Mouse (Mus musculus): ENCODE results near the gene Tpp1.

Tpp1 gene

DNA sequence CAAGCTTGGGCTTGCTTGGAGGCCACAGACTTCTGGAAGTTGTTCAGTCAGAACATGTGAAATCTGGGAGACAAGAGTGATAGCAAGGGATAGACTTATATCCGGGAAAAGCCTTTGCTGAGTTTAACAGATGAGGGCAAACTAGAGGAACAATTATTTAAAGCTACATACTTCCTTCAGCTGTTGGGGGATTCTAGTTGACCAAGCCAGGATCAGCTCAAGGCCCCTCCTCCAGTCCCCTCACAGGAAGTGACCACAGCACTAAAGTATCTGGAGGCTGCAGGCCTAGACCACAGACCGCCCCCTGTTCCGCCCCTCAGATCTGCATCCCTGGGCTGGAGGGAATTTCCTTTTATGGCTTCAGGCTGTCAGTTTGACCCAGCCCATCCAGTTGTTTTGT, 13.1 kb downstream of the Tpp1 start:
- peak; percentile 55; the same call in 1 of the 2 replicates for TF ChIP-seq GATA4 (IDR thresholded peaks at IDR 0.05; ENCODE audit: insufficient replicate concordance, low read length)

DNA sequence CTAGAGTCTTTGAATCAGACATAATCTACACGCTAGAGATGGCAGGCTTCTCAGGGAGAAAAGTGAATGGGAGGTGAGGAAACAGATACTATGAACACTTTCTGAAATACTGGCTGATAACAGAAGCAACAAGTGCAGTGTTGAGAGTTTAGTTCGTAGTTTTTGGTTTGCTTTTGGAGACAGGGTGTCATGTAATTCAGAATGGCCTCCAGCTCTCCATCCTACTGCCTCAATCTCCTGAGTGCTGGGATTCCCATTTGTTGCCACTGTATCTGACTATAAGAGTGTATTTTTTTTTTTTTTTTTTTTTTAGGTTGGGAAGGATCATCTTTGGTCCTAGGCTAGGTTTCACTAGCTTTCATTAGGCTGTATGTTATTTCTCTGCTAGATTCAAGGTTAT, 13.7 kb downstream of the Tpp1 start:
- TF ChIP-seq GATA4 (IDR thresholded peaks at IDR 0.05; ENCODE audit: insufficient replicate concordance, low read length), result no peak

DNA sequence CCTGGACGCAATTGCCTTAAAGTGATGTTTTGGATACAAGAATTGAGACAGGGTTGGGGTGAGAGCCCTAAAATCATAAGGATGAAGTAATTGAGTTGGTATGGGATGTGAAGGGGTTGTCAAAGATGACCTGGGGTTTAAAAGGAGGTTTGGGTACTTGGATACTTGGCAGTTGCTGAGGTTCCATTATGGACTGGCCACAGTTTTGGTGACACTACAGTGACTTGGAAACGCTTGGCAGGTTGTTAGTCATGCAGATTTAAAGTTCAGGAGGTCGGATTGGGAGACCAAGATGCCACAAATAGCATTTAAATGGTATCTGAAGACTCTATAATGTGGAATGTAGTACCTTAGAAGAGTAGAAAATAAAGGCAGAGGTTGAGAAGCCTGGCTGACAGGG, 14.4 kb downstream of the Tpp1 start:
- TF ChIP-seq GATA4 (IDR thresholded peaks at IDR 0.05; ENCODE audit: insufficient replicate concordance, low read length), result no peak

DNA sequence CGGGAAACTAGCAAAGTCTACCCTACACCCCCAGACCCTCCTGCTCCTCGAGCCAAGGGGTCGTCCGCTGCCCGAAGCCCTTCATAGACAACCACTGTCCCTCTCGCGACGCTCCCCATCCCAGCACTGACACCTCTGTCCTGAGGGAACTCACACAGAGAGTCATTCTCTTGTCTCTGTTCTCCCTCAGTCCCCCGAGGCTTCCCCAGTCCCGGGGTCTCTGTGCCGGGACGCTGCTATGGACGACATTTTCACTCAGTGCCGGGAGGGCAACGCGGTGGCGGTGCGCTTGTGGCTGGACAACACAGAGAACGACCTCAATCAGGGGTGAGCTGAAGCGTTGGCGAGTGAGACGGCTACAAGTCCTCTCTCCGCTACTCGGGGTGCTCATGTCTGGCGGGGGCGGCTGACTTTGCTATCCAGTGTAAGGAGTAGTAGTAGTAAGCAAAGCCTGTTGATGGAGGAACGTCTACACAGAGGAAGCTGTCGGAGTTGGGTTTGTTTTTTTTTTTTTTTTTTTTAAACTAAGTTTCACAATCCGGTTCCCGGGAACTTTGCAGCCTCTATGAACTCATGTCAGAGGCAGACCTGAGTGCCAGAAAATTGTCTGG, 15.0 kb downstream of the Tpp1 start, which contains the start of gene Rrp8:
Rrp8 (minus strand) TSS at position 475 of the 611 bp plus-strand sequence.
- TF ChIP-seq GATA4 (IDR thresholded peaks at IDR 0.05; ENCODE audit: insufficient replicate concordance, low read length), result no peak

DNA sequence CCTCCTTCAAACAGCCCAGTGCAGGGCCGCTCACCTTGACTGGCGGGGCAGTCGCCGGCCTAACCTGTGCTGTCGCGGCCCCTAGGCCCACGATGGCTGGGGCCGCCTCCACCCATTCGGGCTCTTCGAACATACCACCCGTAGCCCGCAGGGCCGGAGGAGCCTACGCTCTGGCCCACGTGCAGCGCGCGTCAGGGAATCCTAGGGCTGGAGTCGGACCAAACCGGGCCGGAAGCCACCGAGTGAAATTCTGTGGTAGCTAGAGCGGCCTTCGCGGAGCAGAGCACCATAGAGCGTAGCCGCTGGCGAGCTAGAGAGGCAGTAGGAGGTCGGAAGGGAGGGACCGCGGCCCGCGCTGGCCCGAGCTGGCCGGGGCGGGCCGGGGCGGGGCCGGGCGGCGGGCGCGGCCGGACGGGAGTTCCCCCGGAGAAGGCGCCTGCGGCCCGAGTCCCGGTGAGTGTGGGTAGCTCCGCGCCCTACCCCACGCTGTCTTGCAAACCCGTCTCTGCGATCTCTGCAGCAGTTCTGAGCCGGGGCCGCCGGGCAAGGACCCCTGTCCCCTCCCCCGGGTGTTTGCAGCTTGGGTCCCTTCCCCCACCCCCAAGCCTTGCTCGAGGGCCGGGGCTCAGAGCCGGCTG, 15.7 kb downstream of the Tpp1 start, which contains the start of gene Ilk:
Ilk (plus strand) TSS at position 329 of the 638 bp plus-strand sequence.
- no peak; the same call in 1 of the 2 replicates for TF ChIP-seq GATA4 (IDR thresholded peaks at IDR 0.05; ENCODE audit: insufficient replicate concordance, low read length)

DNA sequence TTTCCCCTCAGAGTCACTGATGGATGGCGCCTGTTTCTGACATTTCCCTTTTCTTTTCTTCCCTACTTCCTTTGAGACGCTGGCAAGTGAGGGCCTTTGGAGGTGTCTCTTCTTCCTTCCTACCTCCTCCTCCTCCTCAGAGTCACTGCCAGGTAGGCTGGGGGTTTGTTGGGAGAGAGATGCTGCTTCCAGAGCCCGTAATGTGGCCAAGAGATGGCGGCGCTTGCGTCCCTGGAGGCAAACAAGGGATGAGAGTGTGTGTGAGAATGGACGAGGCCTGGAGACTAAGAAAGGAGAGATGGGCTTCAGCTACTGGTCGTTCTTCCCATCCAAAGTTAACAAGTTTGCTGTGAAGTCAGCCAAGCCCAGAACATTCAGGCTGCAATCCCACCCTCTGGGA, 17.2 kb downstream of the Tpp1 start:
- no peak for TF ChIP-seq GATA4 (IDR thresholded peaks at IDR 0.05; ENCODE audit: insufficient replicate concordance, low read length)

DNA sequence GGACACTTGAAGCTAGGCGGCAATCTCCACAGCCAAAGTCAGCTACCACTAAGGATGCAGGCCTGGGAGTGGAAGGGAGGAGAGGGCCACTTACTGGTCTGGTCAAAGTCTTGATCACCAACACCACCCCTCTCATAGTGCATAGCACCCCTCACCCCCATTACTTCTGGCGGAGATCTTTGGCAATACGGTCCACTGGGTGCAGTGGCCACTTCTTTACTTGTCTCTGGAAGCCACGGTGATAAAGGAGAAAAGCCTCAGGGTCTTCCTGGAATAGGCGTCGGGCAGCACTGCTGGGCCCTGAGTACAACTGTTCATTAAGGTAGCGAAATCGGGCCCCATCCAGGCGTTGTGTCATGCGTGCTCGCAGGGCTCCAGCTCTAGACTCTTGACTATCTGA, 18.2 kb downstream of the Tpp1 start:
- no peak for TF ChIP-seq GATA4 (IDR thresholded peaks at IDR 0.05; ENCODE audit: insufficient replicate concordance, low read length)

DNA sequence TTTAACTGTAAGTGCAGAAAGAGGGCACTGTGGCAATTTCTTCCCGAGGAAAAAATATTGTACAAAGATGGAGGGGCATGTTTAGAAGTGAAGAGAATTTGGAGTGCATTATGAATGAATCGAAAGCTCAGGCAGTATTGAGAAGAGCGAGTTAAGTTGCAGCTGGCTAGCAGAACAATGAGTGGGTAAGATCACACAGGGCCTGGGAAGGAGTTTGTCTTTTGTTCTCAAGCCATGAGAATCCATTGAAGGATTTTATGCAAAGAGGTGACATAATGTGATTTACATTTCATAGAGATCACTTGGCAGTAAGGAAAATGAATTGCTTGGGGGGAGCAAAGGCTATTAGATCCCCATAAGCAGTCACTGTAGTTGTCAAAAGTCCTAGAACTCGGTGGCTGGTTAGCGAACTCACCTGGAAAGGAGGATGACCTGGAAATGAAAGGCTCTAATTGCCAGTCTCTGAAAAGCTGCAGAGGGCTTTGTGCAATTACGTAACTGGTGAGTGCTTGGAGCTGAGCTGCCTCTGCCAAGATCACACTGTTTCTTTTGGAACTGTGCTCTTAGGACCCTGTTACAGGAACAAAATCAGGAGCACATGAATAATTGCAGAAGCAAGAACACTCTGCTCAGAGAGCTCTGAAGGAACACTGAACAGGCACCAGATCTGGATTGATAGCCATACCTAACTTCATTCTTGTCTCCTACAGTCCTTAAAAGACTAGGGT, 23.2 kb downstream of the Tpp1 start:
- no peak for TF ChIP-seq GATA4 (IDR thresholded peaks at IDR 0.05; ENCODE audit: insufficient replicate concordance, low read length)

DNA sequence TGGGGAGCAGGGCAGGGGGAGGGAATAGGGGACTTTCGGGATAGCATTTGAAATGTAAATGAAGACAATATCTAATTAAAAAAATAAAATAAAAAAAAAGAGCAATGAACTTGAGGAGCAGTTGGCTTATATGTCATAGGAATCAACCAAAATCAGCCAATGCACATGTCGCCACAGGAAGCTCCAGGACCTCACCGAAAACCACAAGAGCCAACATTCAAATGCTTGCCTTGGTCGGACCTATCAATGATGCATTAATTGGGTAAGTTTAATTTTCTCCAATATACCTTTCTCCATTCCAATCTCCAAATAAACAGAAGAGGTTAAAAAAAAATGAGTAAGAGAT, 25.1 kb downstream of the Tpp1 start:
- no peak for TF ChIP-seq GATA4 (IDR thresholded peaks at IDR 0.05; ENCODE audit: insufficient replicate concordance, low read length)

DNA sequence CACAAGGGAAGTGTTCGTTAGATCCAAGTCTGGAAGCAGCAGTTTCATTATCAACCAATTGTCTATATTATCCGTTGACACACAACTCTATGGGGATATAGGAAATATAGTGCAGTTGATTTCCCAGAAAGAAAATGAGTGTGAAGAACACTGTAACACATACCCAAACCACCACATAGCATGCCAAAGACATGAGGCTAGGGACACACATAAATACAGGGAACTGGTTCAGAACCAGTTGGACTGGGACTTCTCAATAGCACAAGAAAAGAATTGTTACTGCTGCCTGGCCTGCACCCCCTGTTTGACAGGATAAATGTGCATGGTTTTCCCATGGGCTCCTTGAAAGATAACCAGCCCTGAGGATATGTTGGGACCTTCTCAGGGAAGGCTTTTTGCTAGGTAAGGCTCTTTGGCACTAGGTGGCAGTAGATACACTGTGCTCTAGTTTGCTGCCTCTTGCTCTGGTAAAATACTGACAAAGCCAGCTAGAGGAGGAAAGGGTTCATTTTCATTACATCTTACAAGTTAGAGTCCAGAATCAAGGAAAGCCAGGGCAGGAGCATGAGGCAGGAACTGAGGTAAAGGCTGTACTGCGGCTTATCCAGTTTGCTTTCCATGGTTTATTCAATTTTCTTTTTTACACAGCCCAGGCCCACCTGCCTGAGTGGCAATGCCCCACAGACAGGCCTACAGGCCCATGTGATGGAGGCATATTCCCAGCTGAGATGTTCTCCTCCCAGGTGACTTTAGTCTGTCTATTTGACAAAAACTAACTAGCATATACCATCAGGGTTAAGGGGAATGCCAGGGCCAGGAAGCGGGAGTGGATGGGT, 25.7 kb downstream of the Tpp1 start:
- TF ChIP-seq GATA4 (IDR thresholded peaks at IDR 0.05; ENCODE audit: insufficient replicate concordance, low read length), result no peak

DNA sequence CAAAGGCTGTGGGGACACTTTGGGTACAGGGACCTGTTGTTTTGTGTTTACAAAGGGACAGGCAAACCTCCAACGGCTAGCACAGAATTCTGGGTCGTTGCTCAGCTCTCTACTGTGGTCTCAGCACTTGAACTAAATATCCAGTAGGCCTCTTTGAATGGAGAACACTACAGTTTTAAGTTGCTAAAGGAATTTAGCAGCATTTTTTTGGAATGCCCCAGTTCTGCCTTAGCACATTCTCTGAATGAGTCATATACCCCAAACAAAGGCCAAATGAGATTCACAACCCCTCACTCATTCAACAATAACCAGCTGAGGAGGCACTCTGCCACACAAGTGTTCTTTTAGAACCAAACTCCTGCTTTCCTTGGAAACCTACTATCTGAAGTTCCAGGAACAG, 30.1 kb downstream of the Tpp1 start:
- no peak for TF ChIP-seq GATA4 (IDR thresholded peaks at IDR 0.05; ENCODE audit: insufficient replicate concordance, low read length)

DNA sequence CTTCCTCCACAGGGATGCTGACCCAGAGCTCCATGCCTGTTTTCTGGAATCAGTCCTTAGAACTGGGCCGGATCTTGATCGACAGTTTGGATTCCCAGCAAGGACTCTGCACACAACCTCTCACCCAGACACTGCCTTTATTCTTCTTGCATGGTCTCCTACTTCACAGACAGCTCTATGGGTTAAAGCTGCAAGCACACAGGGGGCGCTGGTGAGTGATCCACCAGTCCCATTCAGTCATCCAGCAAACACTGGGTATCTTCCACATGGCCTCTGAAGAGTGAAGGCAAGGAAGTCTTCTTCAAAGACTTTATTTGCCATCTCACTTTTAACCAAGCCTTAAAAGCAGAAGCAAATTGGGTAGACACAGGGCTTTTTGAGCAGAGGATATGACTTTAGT, 36.7 kb downstream of the Tpp1 start:
- TF ChIP-seq GATA4 (IDR thresholded peaks at IDR 0.05; ENCODE audit: insufficient replicate concordance, low read length), result no peak

DNA sequence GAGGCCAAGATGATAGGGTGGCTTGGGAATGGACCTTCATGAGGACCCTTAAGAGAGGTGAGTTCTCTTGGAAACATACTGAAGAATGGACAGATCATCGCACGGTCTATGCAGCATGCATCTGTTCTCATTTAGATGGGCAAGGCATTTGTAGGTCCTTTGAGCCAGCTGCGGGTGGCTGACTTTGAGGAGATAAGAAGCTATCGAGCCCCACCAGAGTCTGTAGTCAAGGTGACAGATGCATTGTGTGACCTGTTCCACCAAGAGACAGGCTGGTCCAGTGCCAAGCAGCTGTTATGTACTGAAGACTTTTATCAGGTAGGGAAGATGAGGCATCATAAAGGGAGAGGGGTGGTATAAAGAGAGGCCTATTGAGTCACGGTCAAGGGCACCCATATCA, 43.3 kb downstream of the Tpp1 start:
- no peak for TF ChIP-seq GATA4 (IDR thresholded peaks at IDR 0.05; ENCODE audit: insufficient replicate concordance, low read length)

DNA sequence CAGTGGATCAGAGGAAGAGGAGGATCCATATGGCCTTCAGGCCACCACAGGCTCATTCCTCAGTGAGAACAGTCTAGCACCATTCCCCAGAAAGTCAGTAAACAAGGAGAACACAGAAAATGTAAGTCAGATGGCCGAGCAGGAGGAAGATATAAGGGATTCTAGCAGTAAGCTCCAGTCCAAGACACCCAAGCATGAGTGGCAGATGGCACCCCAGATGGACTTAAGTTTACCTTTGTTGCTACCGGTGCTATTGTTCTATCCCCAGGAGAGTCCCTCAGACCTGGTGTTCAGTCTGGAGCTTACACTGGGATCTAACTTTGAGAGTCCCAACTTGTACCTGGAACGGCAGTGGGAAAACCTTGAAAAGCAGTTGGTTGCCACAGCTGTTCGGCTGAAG, 48.2 kb downstream of the Tpp1 start:
- no peak for TF ChIP-seq GATA4 (IDR thresholded peaks at IDR 0.05; ENCODE audit: insufficient replicate concordance, low read length)

DNA sequence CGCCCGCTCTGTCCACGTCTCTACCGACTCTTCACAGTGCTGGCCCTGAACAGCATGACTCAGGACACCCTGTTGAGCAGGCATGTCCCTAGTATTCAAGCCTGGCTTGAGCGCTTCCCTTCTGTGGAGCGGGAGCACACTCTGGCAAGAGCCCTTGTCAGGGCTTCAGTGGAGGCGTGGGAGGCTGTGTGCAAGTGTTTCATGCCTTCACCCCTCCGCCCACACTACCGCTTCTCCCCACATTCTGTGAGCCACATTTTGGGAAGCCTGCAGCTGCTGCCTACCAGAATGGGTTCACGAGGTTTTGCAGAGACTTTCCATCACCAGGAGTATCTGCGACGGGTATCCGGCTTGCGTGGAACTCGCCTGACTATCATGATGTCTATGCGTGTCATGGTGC, 48.9 kb downstream of the Tpp1 start:
- no peak for TF ChIP-seq GATA4 (IDR thresholded peaks at IDR 0.05; ENCODE audit: insufficient replicate concordance, low read length)

Data from liver, adult (tissue).